Mouse (Mus musculus): ENCODE results near the gene Agxt. TPM values are rescaled to one million over a fixed set of nuclear protein-coding genes. Genes with fewer than 3 reads are reported as not detected.
A peak's percentile ranks its signal among the peaks of the same experiment; 100 is the strongest.

Agxt gene
- polyA plus RNA-seq (2016; fragmentation: Nextera tagmentation; extraction: Ambion mirVana): not detected in 2 replicates

DNA sequence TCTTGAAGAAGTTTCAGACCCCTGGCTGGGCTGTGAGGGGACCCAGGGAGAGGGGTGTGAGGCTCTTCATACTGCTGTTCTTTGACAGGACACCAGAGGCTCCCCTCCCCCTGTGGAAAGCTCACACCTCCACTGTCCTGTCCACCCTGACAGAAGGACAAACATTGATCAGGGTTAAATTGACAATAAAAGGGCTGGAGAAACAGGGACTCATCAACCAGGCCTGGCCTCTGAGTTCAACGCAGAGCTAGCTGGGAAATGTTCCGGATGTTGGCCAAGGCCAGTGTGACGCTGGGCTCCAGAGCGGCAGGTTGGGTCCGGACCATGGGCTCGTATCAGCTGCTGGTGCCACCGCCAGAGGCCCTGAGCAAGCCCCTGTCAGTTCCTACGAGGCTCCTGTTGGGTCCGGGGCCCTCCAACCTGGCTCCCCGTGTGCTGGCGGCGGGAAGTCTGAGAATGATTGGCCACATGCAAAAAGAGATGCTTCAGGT lies at the start of gene Agxt:
Gene Agxt, plus strand, starts transcription at position 205 of the 491 bp plus-strand sequence.
- no peak within 1 kb of the TSS for H3K4me2 ChIP-seq (replicated peaks)
- H3K27ac ChIP-seq: no peak within 1 kb of the TSS
- no peaks in the 10 kb centered on the region for H3K36me3 ChIP-seq
- ATAC-seq (ENCODE audit: low FRiP score, low read depth): no peak
- H3K27me3 ChIP-seq (replicated peaks): no peaks in the 10 kb centered on the region
- no peak within 1 kb of the TSS for H3K9ac ChIP-seq
- no peaks in the 10 kb centered on the region for H3K9me3 ChIP-seq
- no peaks in the 10 kb centered on the region for H3K4me1 ChIP-seq
- WGBS: 89% methylated on average over 12 of the region's 12 CpGs
- H3K4me3 ChIP-seq: no peak within 1 kb of the TSS

DNA sequence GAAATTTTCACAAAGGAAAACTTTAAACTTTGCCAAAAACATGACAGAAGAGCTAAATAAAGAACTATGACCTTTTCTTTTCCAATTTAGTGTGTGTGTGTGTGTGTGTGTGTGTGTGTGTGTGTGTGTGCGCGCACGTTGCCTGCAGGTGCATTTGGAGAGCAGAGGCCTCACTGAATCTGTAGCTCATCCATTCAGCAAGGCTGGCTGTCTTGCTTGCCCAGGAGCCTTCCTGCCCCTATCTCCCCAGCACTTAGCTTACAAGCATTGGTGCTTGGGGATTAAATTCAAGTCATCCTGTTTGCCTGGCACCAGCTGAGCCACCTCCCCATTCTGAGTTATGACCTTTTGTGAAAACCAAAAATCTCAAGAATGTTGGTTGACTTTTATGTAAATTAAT lies 42.5 kb upstream of the Agxt start:
- Histone ChIP-seq H3K9ac (no peak overlapping the region), H3K4me2 (replicated peaks) (no peak overlapping the region), H3K9me3 (no peaks in the 10 kb centered on the region), H3K4me1 (peaks cover 6% of the 10 kb centered on the region; the same call in 1 of the 2 replicates), H3K27ac (no peak overlapping the region), H3K4me3 (no peak overlapping the region), H3K27me3 (replicated peaks) (no peaks in the 10 kb centered on the region), H3K36me3 (0 out of 2 replicates have a peak, but pooled peaks cover 6% of the 10 kb centered on the region)
- ATAC-seq (ENCODE audit: low FRiP score, low read depth): no peak
- 100% methylated on average over 3 of the region's 3 CpGs for WGBS

DNA sequence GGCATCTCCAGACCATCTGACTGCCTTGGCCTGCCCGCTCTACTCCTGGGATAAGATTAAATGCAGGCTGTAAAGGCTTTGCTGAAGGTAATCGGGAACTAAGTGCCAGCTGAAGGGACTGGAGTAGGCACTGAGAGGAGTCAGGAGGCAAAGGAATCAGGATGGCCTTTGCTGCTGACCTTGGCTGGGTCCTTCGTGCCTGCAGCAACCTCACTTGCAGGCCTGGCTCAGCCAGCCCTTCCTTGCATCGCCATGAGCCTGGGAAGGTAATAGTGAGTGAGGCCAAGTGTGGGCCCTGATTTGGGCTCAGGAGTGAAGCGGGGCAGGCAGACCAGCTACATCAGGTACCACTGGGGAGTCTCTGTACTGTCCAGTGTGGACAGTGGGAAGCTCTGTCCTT lies 36.1 kb upstream of the Agxt start:
- 85% methylated on average over 5 of the region's 5 CpGs for WGBS
- peaks cover 17% of the 10 kb centered on the region for H3K27me3 ChIP-seq (replicated peaks)
- H3K9me3 ChIP-seq: no peaks in the 10 kb centered on the region
- H3K4me3 ChIP-seq: no peak overlapping the region
- no peak overlapping the region for H3K27ac ChIP-seq
- no peak for ATAC-seq (ENCODE audit: low FRiP score, low read depth)
- H3K36me3 ChIP-seq: 0 out of 2 replicates have a peak, but pooled peaks cover 6% of the 10 kb centered on the region
- H3K4me1 ChIP-seq: peaks cover 19% of the 10 kb centered on the region
- peak overlapping the region; percentile 85; the same call in 1 of the 2 replicates for H3K4me2 ChIP-seq (replicated peaks)
- H3K9ac ChIP-seq: peak overlapping the region; percentile 10; the same call in 1 of the 2 replicates

GRCm38 (mm10) chr1:93100243-93100575 lies 34.8 kb upstream of the Agxt start:
- Histone ChIP-seq H3K4me2 (replicated peaks) (peak overlapping the region; percentile 85), H3K9ac (peak overlapping the region; percentile 71), H3K9me3 (no peaks in the 10 kb centered on the region), H3K36me3 (0 out of 2 replicates have a peak, but pooled peaks cover 6% of the 10 kb centered on the region), H3K27me3 (replicated peaks) (peaks cover 17% of the 10 kb centered on the region), H3K4me3 (peak overlapping the region; percentile 61), H3K27ac (no peak overlapping the region), H3K4me1 (peaks cover 19% of the 10 kb centered on the region)
- ATAC-seq (ENCODE audit: low FRiP score, low read depth): no peak
- 4% methylated on average over 18 of the region's 18 CpGs for WGBS

- under 1% methylated on average over 49 of the region's 49 CpGs for WGBS
- Histone ChIP-seq H3K4me2 (replicated peaks) (peak overlapping the region; percentile 85), H3K9me3 (no peaks in the 10 kb centered on the region), H3K9ac (peak overlapping the region; percentile 71), H3K27me3 (replicated peaks) (peaks cover 17% of the 10 kb centered on the region), H3K4me3 (peak overlapping the region; percentile 61), H3K36me3 (0 out of 2 replicates have a peak, but pooled peaks cover 6% of the 10 kb centered on the region), H3K27ac (peak overlapping the region; percentile 67; the same call in 1 of the 2 replicates), H3K4me1 (peaks cover 16% of the 10 kb centered on the region)
- ATAC-seq (ENCODE audit: low FRiP score, low read depth): peak; percentile 78
Observed at GRCm38 (mm10) chr1:93100576-93101491, 34.2 kb upstream of the Agxt start.

DNA sequence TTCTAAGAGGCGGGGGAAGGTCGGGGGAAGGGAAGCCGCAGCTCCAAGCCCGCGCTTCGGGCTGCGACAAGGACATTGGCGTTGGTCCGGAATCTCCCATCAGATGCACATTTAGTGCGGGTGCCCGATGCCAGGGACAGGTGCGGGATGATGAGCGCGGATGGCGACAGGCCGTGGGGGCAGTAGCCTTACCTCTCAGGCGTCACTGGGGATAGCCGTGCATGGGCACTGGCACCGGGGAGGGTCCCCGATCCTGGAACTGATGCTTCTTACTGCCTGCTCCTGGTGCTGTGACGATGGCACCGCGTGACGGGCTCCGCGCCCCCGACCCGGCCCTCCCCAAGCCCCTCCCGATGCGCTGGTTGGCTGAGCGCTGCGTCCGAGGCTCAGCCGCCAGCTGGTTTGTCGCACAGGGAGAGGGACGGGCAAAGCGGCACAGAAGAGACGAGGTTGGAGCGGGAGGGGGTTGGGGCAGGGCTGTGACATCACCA lies 33.4 kb upstream of the Agxt start, which contains the start of gene Kif1a:
Gene Kif1a, minus strand, starts transcription at position 381 of the 491 bp plus-strand sequence.
- H3K4me3 ChIP-seq: peak within 1 kb of the TSS; percentile 61
- peak within 1 kb of the TSS; percentile 71 for H3K9ac ChIP-seq
- 0 out of 2 replicates have a peak, but pooled peaks cover 4% of the 10 kb centered on the region for H3K36me3 ChIP-seq
- peak within 1 kb of the TSS; percentile 85 for H3K4me2 ChIP-seq (replicated peaks)
- H3K4me1 ChIP-seq: peaks cover 12% of the 10 kb centered on the region
- peak; percentile 90 for ATAC-seq (ENCODE audit: low FRiP score, low read depth)
- H3K9me3 ChIP-seq: no peaks in the 10 kb centered on the region
- H3K27me3 ChIP-seq (replicated peaks): peaks cover 17% of the 10 kb centered on the region
- H3K27ac ChIP-seq: peak within 1 kb of the TSS; percentile 67; the same call in 1 of the 2 replicates
- WGBS: under 1% methylated on average over 39 of the region's 39 CpGs

GRCm38 (mm10) chr1:93102700-93103099 lies 32.3 kb upstream of the Agxt start:
- H3K9me3 ChIP-seq: no peaks in the 10 kb centered on the region
- H3K36me3 ChIP-seq: no peaks in the 10 kb centered on the region
- WGBS: 54% methylated on average over 7 of the region's 7 CpGs
- no peak overlapping the region for H3K4me3 ChIP-seq
- H3K27ac ChIP-seq: no peak overlapping the region
- H3K4me2 ChIP-seq (replicated peaks): peak overlapping the region; percentile 85
- H3K27me3 ChIP-seq (replicated peaks): peaks cover 17% of the 10 kb centered on the region
- H3K4me1 ChIP-seq: peaks cover 12% of the 10 kb centered on the region
- no peak overlapping the region for H3K9ac ChIP-seq
- ATAC-seq (ENCODE audit: low FRiP score, low read depth): no peak

GRCm38 (mm10) chr1:93114713-93115463 lies 20.2 kb upstream of the Agxt start:
- Histone ChIP-seq H3K9me3 (0 out of 2 replicates have a peak, but pooled peaks cover 6% of the 10 kb centered on the region), H3K36me3 (no peaks in the 10 kb centered on the region), H3K4me3 (peak overlapping the region; percentile 35), H3K27me3 (replicated peaks) (no peaks in the 10 kb centered on the region), H3K27ac (no peak overlapping the region), H3K4me2 (replicated peaks) (peak overlapping the region; percentile 72), H3K4me1 (peaks cover 3% of the 10 kb centered on the region), H3K9ac (0 out of 2 replicates have a peak overlapping the region, but pooled peaks have one; percentile 45)
- whole genome bisulfite sequencing: 24% methylated on average over 21 of the region's 21 CpGs
- peak; percentile 100 for ATAC-seq (ENCODE audit: low FRiP score, low read depth)

- Histone ChIP-seq H3K27ac (no peak overlapping the region), H3K4me3 (peak overlapping the region; percentile 35), H3K9me3 (0 out of 2 replicates have a peak, but pooled peaks cover 6% of the 10 kb centered on the region), H3K4me2 (replicated peaks) (peak overlapping the region; percentile 72), H3K4me1 (peaks cover 3% of the 10 kb centered on the region), H3K27me3 (replicated peaks) (no peaks in the 10 kb centered on the region), H3K36me3 (no peaks in the 10 kb centered on the region), H3K9ac (0 out of 2 replicates have a peak overlapping the region, but pooled peaks have one; percentile 45)
- ATAC-seq (ENCODE audit: low FRiP score, low read depth): peak; percentile 84
- 15% methylated on average over 13 of the region's 13 CpGs for WGBS
Observed at GRCm38 (mm10) chr1:93115471-93115870, 19.6 kb upstream of the Agxt start.

- WGBS: 37% methylated on average over 4 of the region's 4 CpGs
- Histone ChIP-seq H3K4me1 (peaks cover 3% of the 10 kb centered on the region), H3K27ac (no peak overlapping the region), H3K9me3 (no peaks in the 10 kb centered on the region), H3K4me2 (replicated peaks) (no peak overlapping the region), H3K36me3 (no peaks in the 10 kb centered on the region), H3K9ac (no peak overlapping the region), H3K4me3 (no peak overlapping the region), H3K27me3 (replicated peaks) (no peaks in the 10 kb centered on the region)
- no peak for ATAC-seq (ENCODE audit: low FRiP score, low read depth)
Observed at GRCm38 (mm10) chr1:93118816-93119215, 16.2 kb upstream of the Agxt start.

- Histone ChIP-seq H3K4me1 (no peaks in the 10 kb centered on the region), H3K27me3 (replicated peaks) (no peaks in the 10 kb centered on the region), H3K4me2 (replicated peaks) (no peak overlapping the region), H3K36me3 (no peaks in the 10 kb centered on the region), H3K9me3 (no peaks in the 10 kb centered on the region), H3K4me3 (no peak overlapping the region), H3K9ac (no peak overlapping the region), H3K27ac (no peak overlapping the region)
- no peak for ATAC-seq (ENCODE audit: low FRiP score, low read depth)
- WGBS: 82% methylated on average over 11 of the region's 11 CpGs
Observed at GRCm38 (mm10) chr1:93123179-93123854, 11.7 kb upstream of the Agxt start.
